Mouse (Mus musculus): Measurements from ENCODE around the gene Smim22. TPM values are rescaled to one million over a fixed set of nuclear protein-coding genes. Genes with fewer than 3 reads are reported as not detected.

The Smim22 gene
- polyA plus RNA-seq, 1 experiment from 2014 or later: 3.6 TPM

- DNase-seq (ENCODE audit: low spot score): no peak
- no peaks in the 10 kb centered on the region for H3K9me3 ChIP-seq
- H3K27me3 ChIP-seq (replicated peaks; ENCODE audit: low read depth, poor library complexity, severe bottlenecking): no peaks in the 10 kb centered on the region
- 77% methylated on average over 2 of the region's 2 CpGs for WGBS
- H3K27ac ChIP-seq (replicated peaks): no peak overlapping the region
- H3K4me1 ChIP-seq: no peaks in the 10 kb centered on the region
- H3K4me3 ChIP-seq: no peak overlapping the region
- no peaks in the 10 kb centered on the region for H3K36me3 ChIP-seq (replicated peaks)
These were observed 30.9 kb upstream of the Smim22 start for GRCm38 (mm10) chr16:4976180-4976579.

- WGBS: 73% methylated on average over 5 of the region's 5 CpGs
- H3K36me3 ChIP-seq (replicated peaks): no peaks in the 10 kb centered on the region
- no peaks in the 10 kb centered on the region for H3K4me1 ChIP-seq
- H3K9me3 ChIP-seq: no peaks in the 10 kb centered on the region
- no peak overlapping the region for H3K27ac ChIP-seq (replicated peaks)
- no peaks in the 10 kb centered on the region for H3K27me3 ChIP-seq (replicated peaks; ENCODE audit: low read depth, poor library complexity, severe bottlenecking)
- no peak for DNase-seq (ENCODE audit: low spot score)
- H3K4me3 ChIP-seq: no peak overlapping the region
These were observed 28.6 kb upstream of the Smim22 start for GRCm38 (mm10) chr16:4978275-4979051.

GRCm38 (mm10) chr16:4979755-4980380 is 27.2 kb upstream of the Smim22 start:
- Histone ChIP-seq H3K27me3 (replicated peaks; ENCODE audit: low read depth, poor library complexity, severe bottlenecking) (no peaks in the 10 kb centered on the region), H3K27ac (replicated peaks) (no peak overlapping the region), H3K4me1 (no peaks in the 10 kb centered on the region), H3K4me3 (no peak overlapping the region), H3K36me3 (replicated peaks) (no peaks in the 10 kb centered on the region), H3K9me3 (no peaks in the 10 kb centered on the region)
- WGBS: 75% methylated on average over 4 of the region's 4 CpGs
- peak; percentile 18 for DNase-seq (ENCODE audit: low spot score)

- DNase-seq (ENCODE audit: low spot score): no peak
- Histone ChIP-seq H3K36me3 (replicated peaks) (no peaks in the 10 kb centered on the region), H3K4me3 (no peak overlapping the region), H3K9me3 (no peaks in the 10 kb centered on the region), H3K4me1 (no peaks in the 10 kb centered on the region), H3K27me3 (replicated peaks; ENCODE audit: low read depth, poor library complexity, severe bottlenecking) (no peaks in the 10 kb centered on the region), H3K27ac (replicated peaks) (no peak overlapping the region)
- 90% methylated on average over 12 of the region's 12 CpGs for WGBS
These were observed 22.4 kb upstream of the Smim22 start for GRCm38 (mm10) chr16:4984717-4985116.

- H3K36me3 ChIP-seq (replicated peaks): no peaks in the 10 kb centered on the region
- no peak for DNase-seq (ENCODE audit: low spot score)
- WGBS: 83% methylated on average over 4 of the region's 4 CpGs
- 0 out of 2 replicates have a peak, but pooled peaks cover 5% of the 10 kb centered on the region for H3K4me1 ChIP-seq
- H3K27me3 ChIP-seq (replicated peaks; ENCODE audit: low read depth, poor library complexity, severe bottlenecking): no peaks in the 10 kb centered on the region
- no peak overlapping the region for H3K27ac ChIP-seq (replicated peaks)
- H3K4me3 ChIP-seq: no peak overlapping the region
- no peaks in the 10 kb centered on the region for H3K9me3 ChIP-seq
These were observed 13.8 kb upstream of the Smim22 start for GRCm38 (mm10) chr16:4993276-4993675.

- 62% methylated on average over 3 of the region's 3 CpGs for WGBS
- H3K27me3 ChIP-seq (replicated peaks; ENCODE audit: low read depth, poor library complexity, severe bottlenecking): no peaks in the 10 kb centered on the region
- no peak within 1 kb of the TSS for H3K4me3 ChIP-seq
- no peak within 1 kb of the TSS for H3K27ac ChIP-seq (replicated peaks)
- H3K4me1 ChIP-seq: 0 out of 2 replicates have a peak, but pooled peaks cover 5% of the 10 kb centered on the region
- DNase-seq (ENCODE audit: low spot score): no peak
- no peaks in the 10 kb centered on the region for H3K36me3 ChIP-seq (replicated peaks)
- no peaks in the 10 kb centered on the region for H3K9me3 ChIP-seq
These were observed 9.5 kb upstream of the Smim22 start, which contains the start of gene Sept12 for GRCm38 (mm10) chr16:4997553-4997952. TSS of gene Sept12 (minus strand) at chr16:4997852.

GRCm38 (mm10) chr16:4998984-4999383 is 8.1 kb upstream of the Smim22 start:
- no peaks in the 10 kb centered on the region for H3K36me3 ChIP-seq (replicated peaks)
- no peak overlapping the region for H3K4me3 ChIP-seq
- 79% methylated on average over 1 of the region's 1 CpGs for WGBS
- no peak overlapping the region for H3K27ac ChIP-seq (replicated peaks)
- H3K27me3 ChIP-seq (replicated peaks; ENCODE audit: low read depth, poor library complexity, severe bottlenecking): no peaks in the 10 kb centered on the region
- H3K9me3 ChIP-seq: no peaks in the 10 kb centered on the region
- DNase-seq (ENCODE audit: low spot score): no peak
- 0 out of 2 replicates have a peak, but pooled peaks cover 5% of the 10 kb centered on the region for H3K4me1 ChIP-seq

- DNase-seq (ENCODE audit: low spot score): no peak
- H3K4me1 ChIP-seq: 0 out of 2 replicates have a peak, but pooled peaks cover 5% of the 10 kb centered on the region
- H3K4me3 ChIP-seq: no peak overlapping the region
- H3K9me3 ChIP-seq: no peaks in the 10 kb centered on the region
- H3K27me3 ChIP-seq (replicated peaks; ENCODE audit: low read depth, poor library complexity, severe bottlenecking): no peaks in the 10 kb centered on the region
- 77% methylated on average over 3 of the region's 3 CpGs for WGBS
- no peak overlapping the region for H3K27ac ChIP-seq (replicated peaks)
- H3K36me3 ChIP-seq (replicated peaks): no peaks in the 10 kb centered on the region
These were observed 6.5 kb upstream of the Smim22 start for GRCm38 (mm10) chr16:5000611-5001010.

- Histone ChIP-seq H3K36me3 (replicated peaks) (peaks cover 21% of the 10 kb centered on the region), H3K4me1 (peaks cover 17% of the 10 kb centered on the region), H3K9me3 (no peaks in the 10 kb centered on the region), H3K27me3 (replicated peaks; ENCODE audit: low read depth, poor library complexity, severe bottlenecking) (no peaks in the 10 kb centered on the region), H3K4me3 (peak overlapping the region; percentile 29; the same call in 1 of the 2 replicates), H3K27ac (replicated peaks) (peak overlapping the region; percentile 45; the same call in 1 of the 2 replicates)
- no peak for DNase-seq (ENCODE audit: low spot score)
- 36% methylated on average over 6 of the region's 6 CpGs for WGBS
These were observed 404 bp downstream of the Smim22 start for GRCm38 (mm10) chr16:5007492-5007891.

- peaks cover 21% of the 10 kb centered on the region for H3K36me3 ChIP-seq (replicated peaks)
- DNase-seq (ENCODE audit: low spot score): no peak
- peaks cover 23% of the 10 kb centered on the region for H3K4me1 ChIP-seq
- no peaks in the 10 kb centered on the region for H3K9me3 ChIP-seq
- H3K27me3 ChIP-seq (replicated peaks; ENCODE audit: low read depth, poor library complexity, severe bottlenecking): no peaks in the 10 kb centered on the region
- H3K27ac ChIP-seq (replicated peaks): no peak overlapping the region
- no peak overlapping the region for H3K4me3 ChIP-seq
- 85% methylated on average over 12 of the region's 12 CpGs for WGBS
These were observed 988 bp downstream of the Smim22 start for GRCm38 (mm10) chr16:5008076-5008475.

- WGBS: 90% methylated on average over 10 of the region's 10 CpGs
- Histone ChIP-seq H3K27me3 (replicated peaks; ENCODE audit: low read depth, poor library complexity, severe bottlenecking) (no peaks in the 10 kb centered on the region), H3K4me3 (no peak overlapping the region), H3K9me3 (no peaks in the 10 kb centered on the region), H3K27ac (replicated peaks) (no peak overlapping the region), H3K36me3 (replicated peaks) (peaks cover 35% of the 10 kb centered on the region), H3K4me1 (peaks cover 23% of the 10 kb centered on the region)
- DNase-seq (ENCODE audit: low spot score): no peak
These were observed 3.4 kb downstream of the Smim22 start for GRCm38 (mm10) chr16:5010371-5010935.

- Histone ChIP-seq H3K27ac (replicated peaks) (no peak overlapping the region), H3K27me3 (replicated peaks; ENCODE audit: low read depth, poor library complexity, severe bottlenecking) (no peaks in the 10 kb centered on the region), H3K4me1 (peaks cover 23% of the 10 kb centered on the region), H3K36me3 (replicated peaks) (peaks cover 43% of the 10 kb centered on the region), H3K4me3 (no peak overlapping the region), H3K9me3 (no peaks in the 10 kb centered on the region)
- WGBS: 87% methylated on average over 7 of the region's 7 CpGs
- DNase-seq (ENCODE audit: low spot score): no peak
These were observed 4.2 kb downstream of the Smim22 start for GRCm38 (mm10) chr16:5011285-5011684.

Measured in embryonic facial prominence, embryonic 10.5 days (tissue).